Mouse (Mus musculus): ENCODE results near the gene Mettl27. TPM values are rescaled to one million over a fixed set of nuclear protein-coding genes. Genes with fewer than 3 reads are reported as not detected.

Mettl27 gene
- polyA plus RNA-seq, 1 experiment from 2014 or later, result 43.4 TPM

DNA sequence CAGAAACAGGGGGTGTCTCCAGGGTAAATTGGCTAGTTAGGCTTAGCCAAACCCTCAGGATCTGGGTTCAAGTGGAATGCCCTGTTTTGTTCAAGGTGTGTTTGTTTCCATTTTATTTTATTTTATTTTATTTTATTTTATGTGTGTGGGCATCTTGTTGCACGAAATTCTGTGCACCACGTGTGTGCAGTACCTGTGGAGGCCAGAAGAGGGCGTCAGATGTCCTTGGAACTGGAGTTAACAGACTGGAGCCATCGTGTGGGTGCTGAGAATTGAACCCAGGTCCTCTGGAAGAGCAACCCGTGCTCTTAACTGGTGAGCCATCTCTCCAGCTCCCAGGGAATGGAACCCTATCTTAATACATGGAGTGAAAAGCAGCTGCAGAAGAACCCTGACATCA lies 39.5 kb upstream of the Mettl27 start:
- WGBS, result 86% methylated on average over 5 of the region's 5 CpGs
- Histone ChIP-seq H3K9ac (ENCODE audit: low read depth, low read length) (no peak overlapping the region), H3K4me1 (replicated peaks; ENCODE audit: insufficient read depth, low read length) (no peaks in the 10 kb centered on the region), H3K9me3 (replicated peaks; ENCODE audit: low read length) (no peaks in the 10 kb centered on the region), H3K4me3 (replicated peaks; ENCODE audit: low read depth, low read length) (no peak overlapping the region), H3K4me2 (ENCODE audit: low read length) (no peak overlapping the region), H3K36me3 (ENCODE audit: insufficient read depth, low read length) (no peaks in the 10 kb centered on the region), H3K27ac (no peak overlapping the region), H3K27me3 (ENCODE audit: insufficient read depth, low read length) (no peaks in the 10 kb centered on the region)
- ATAC-seq (replicated peaks; ENCODE audit: low FRiP score, low read depth) (no peak), DNase-seq (ENCODE audit: low spot score) (no peak)
- no peak; the same call in 1 of the 2 replicates for TF ChIP-seq CTCF (IDR thresholded peaks at IDR 0.05; ENCODE audit: low read depth)

DNA sequence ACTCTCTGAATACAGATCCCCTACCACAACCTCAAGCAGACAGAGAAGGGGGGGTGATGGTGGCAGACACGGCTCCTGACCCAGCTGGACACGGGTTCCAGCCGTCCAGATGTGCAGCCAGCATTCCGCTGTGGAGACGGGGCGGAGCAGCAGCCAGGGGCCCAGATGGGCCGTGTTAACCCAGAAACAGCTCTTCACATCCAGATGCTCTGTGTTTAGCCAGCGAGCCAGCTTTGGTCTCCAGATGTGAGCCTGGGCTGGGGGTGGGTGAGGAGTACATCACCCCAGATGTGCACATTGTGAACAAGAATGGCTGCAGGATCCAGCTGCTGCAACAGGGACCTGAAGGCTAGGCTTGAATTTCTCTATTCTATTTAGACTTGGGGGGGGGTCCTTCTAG lies 36.9 kb upstream of the Mettl27 start:
- H3K27ac ChIP-seq, result no peak overlapping the region
- H3K9ac ChIP-seq (ENCODE audit: low read depth, low read length), result no peak overlapping the region
- no peaks in the 10 kb centered on the region for H3K9me3 ChIP-seq (replicated peaks; ENCODE audit: low read length)
- no peaks in the 10 kb centered on the region for H3K36me3 ChIP-seq (ENCODE audit: insufficient read depth, low read length)
- no peak for TF ChIP-seq CTCF (IDR thresholded peaks at IDR 0.05; ENCODE audit: low read depth)
- DNase-seq (ENCODE audit: low spot score) (peak; percentile 29), ATAC-seq (replicated peaks; ENCODE audit: low FRiP score, low read depth) (no peak)
- WGBS, result 41% methylated on average over 8 of the region's 8 CpGs
- H3K27me3 ChIP-seq (ENCODE audit: insufficient read depth, low read length), result no peaks in the 10 kb centered on the region
- H3K4me1 ChIP-seq (replicated peaks; ENCODE audit: insufficient read depth, low read length), result no peaks in the 10 kb centered on the region
- no peak overlapping the region for H3K4me3 ChIP-seq (replicated peaks; ENCODE audit: low read depth, low read length)
- no peak overlapping the region for H3K4me2 ChIP-seq (ENCODE audit: low read length)

DNA sequence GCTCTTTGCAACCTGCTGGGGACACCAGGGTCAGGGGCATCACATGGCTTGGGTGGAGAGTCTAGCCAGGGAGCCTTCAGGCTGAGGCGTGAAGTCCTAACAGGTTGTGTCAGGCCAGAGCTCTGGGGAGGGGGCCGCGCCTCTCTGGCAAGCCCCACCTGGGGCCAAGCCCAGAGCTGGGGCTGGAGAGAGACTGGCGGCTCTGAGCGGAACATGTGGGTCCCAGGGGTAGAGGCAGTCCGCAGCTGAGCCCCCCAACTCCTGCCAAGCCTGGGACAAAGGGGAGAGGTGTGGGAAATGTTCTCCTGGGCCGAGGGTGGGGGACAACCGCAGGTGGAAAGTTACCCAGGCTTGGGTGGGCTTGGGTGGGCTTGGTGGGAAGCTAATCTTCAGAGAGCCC lies 35.2 kb upstream of the Mettl27 start:
- Histone ChIP-seq H3K4me2 (ENCODE audit: low read length) (no peak overlapping the region), H3K4me3 (replicated peaks; ENCODE audit: low read depth, low read length) (no peak overlapping the region), H3K4me1 (replicated peaks; ENCODE audit: insufficient read depth, low read length) (no peaks in the 10 kb centered on the region), H3K27ac (no peak overlapping the region), H3K36me3 (ENCODE audit: insufficient read depth, low read length) (no peaks in the 10 kb centered on the region), H3K9ac (ENCODE audit: low read depth, low read length) (no peak overlapping the region), H3K27me3 (ENCODE audit: insufficient read depth, low read length) (no peaks in the 10 kb centered on the region), H3K9me3 (replicated peaks; ENCODE audit: low read length) (no peaks in the 10 kb centered on the region)
- 82% methylated on average over 8 of the region's 8 CpGs for whole genome bisulfite sequencing
- TF ChIP-seq CTCF (IDR thresholded peaks at IDR 0.05; ENCODE audit: low read depth), result no peak
- ATAC-seq (replicated peaks; ENCODE audit: low FRiP score, low read depth) (no peak), DNase-seq (ENCODE audit: low spot score) (no peak)

GRCm38 (mm10) chr5:134897596-134897995 lies 34.6 kb upstream of the Mettl27 start:
- Histone ChIP-seq H3K27me3 (ENCODE audit: insufficient read depth, low read length) (no peaks in the 10 kb centered on the region), H3K9me3 (replicated peaks; ENCODE audit: low read length) (no peaks in the 10 kb centered on the region), H3K9ac (ENCODE audit: low read depth, low read length) (no peak overlapping the region), H3K4me2 (ENCODE audit: low read length) (no peak overlapping the region), H3K36me3 (ENCODE audit: insufficient read depth, low read length) (no peaks in the 10 kb centered on the region), H3K4me3 (replicated peaks; ENCODE audit: low read depth, low read length) (no peak overlapping the region), H3K27ac (no peak overlapping the region), H3K4me1 (replicated peaks; ENCODE audit: insufficient read depth, low read length) (no peaks in the 10 kb centered on the region)
- TF ChIP-seq CTCF (IDR thresholded peaks at IDR 0.05; ENCODE audit: low read depth), result no peak
- WGBS, result 71% methylated on average over 17 of the region's 17 CpGs
- ATAC-seq (replicated peaks; ENCODE audit: low FRiP score, low read depth) (no peak), DNase-seq (ENCODE audit: low spot score) (peak; percentile 29)

GRCm38 (mm10) chr5:134901012-134901643 lies 31.0 kb upstream of the Mettl27 start:
- H3K27ac ChIP-seq, result no peak overlapping the region
- no peak overlapping the region for H3K4me3 ChIP-seq (replicated peaks; ENCODE audit: low read depth, low read length)
- H3K4me2 ChIP-seq (ENCODE audit: low read length), result no peak overlapping the region
- H3K9me3 ChIP-seq (replicated peaks; ENCODE audit: low read length), result no peaks in the 10 kb centered on the region
- DNase-seq (ENCODE audit: low spot score) (peak; percentile 89), ATAC-seq (replicated peaks; ENCODE audit: low FRiP score, low read depth) (0 out of 2 replicates have a peak, but pooled peaks have one; percentile 37)
- H3K27me3 ChIP-seq (ENCODE audit: insufficient read depth, low read length), result no peaks in the 10 kb centered on the region
- TF ChIP-seq CTCF (IDR thresholded peaks at IDR 0.05; ENCODE audit: low read depth), result peak; percentile 82
- no peaks in the 10 kb centered on the region for H3K36me3 ChIP-seq (ENCODE audit: insufficient read depth, low read length)
- no peak overlapping the region for H3K9ac ChIP-seq (ENCODE audit: low read depth, low read length)
- no peaks in the 10 kb centered on the region for H3K4me1 ChIP-seq (replicated peaks; ENCODE audit: insufficient read depth, low read length)
- 37% methylated on average over 12 of the region's 12 CpGs for WGBS

DNA sequence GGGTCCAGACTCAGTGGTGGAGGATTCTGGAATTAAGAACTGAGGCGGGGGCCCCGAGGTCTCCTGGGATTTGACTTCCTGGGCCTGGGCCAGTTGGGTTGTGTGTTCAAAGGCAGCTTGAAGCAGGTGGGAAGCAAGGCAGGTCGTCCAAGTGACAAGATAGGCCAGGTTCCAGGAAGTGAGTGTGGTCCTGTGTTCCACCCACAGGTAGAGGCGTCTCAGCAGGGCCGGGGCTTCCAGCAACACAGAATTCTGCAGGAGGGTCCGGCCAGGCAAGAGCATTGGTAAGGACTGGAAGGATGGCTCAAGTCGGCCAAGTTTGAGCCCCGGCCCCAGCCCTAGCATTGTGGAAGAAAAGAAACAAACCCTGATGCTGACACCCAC lies 30.5 kb upstream of the Mettl27 start:
- no peak overlapping the region for H3K9ac ChIP-seq (ENCODE audit: low read depth, low read length)
- no peak overlapping the region for H3K4me2 ChIP-seq (ENCODE audit: low read length)
- H3K27ac ChIP-seq, result no peak overlapping the region
- no peaks in the 10 kb centered on the region for H3K36me3 ChIP-seq (ENCODE audit: insufficient read depth, low read length)
- no peaks in the 10 kb centered on the region for H3K4me1 ChIP-seq (replicated peaks; ENCODE audit: insufficient read depth, low read length)
- no peaks in the 10 kb centered on the region for H3K9me3 ChIP-seq (replicated peaks; ENCODE audit: low read length)
- 71% methylated on average over 8 of the region's 8 CpGs for WGBS
- ATAC-seq (replicated peaks; ENCODE audit: low FRiP score, low read depth) (no peak), DNase-seq (ENCODE audit: low spot score) (no peak)
- no peaks in the 10 kb centered on the region for H3K27me3 ChIP-seq (ENCODE audit: insufficient read depth, low read length)
- no peak for TF ChIP-seq CTCF (IDR thresholded peaks at IDR 0.05; ENCODE audit: low read depth)
- H3K4me3 ChIP-seq (replicated peaks; ENCODE audit: low read depth, low read length), result no peak overlapping the region

GRCm38 (mm10) chr5:134906633-134907032 lies 25.5 kb upstream of the Mettl27 start, which contains the start of gene Tmem270:
Tmem270 (minus strand) TSS chr5:134906733.
- peak; percentile 27; the same call in 1 of the 2 replicates for ATAC-seq (replicated peaks; ENCODE audit: low FRiP score, low read depth)
- 80% methylated on average over 6 of the region's 6 CpGs for WGBS
- Histone ChIP-seq H3K9ac (ENCODE audit: low read depth, low read length) (no peak within 1 kb of the TSS), H3K27me3 (ENCODE audit: insufficient read depth, low read length) (no peaks in the 10 kb centered on the region), H3K27ac (no peak within 1 kb of the TSS), H3K4me2 (ENCODE audit: low read length) (no peak within 1 kb of the TSS), H3K36me3 (ENCODE audit: insufficient read depth, low read length) (no peaks in the 10 kb centered on the region), H3K4me3 (replicated peaks; ENCODE audit: low read depth, low read length) (no peak within 1 kb of the TSS), H3K4me1 (replicated peaks; ENCODE audit: insufficient read depth, low read length) (no peaks in the 10 kb centered on the region), H3K9me3 (replicated peaks; ENCODE audit: low read length) (no peaks in the 10 kb centered on the region)
- DNase-seq (ENCODE audit: low spot score), result no peak
- no peak for TF ChIP-seq CTCF (IDR thresholded peaks at IDR 0.05; ENCODE audit: low read depth)
